Mouse (Mus musculus) kidney, postnatal 14 days (tissue): ENCODE measurements around the gene Slc1a4.

Experiments
- DNase-seq: peaks from one replicate; pipeline ENCODE4 v3.0.0; 2022; ENCODE audit warnings: mixed read lengths

Gene Slc1a4

GRCm38 (mm10) chr11:20332561-20333514 is at the start of gene Slc1a4:
Gene Slc1a4 (minus strand): TSS chr11:20332713.
- DNase-seq = peak; percentile 96

DNA sequence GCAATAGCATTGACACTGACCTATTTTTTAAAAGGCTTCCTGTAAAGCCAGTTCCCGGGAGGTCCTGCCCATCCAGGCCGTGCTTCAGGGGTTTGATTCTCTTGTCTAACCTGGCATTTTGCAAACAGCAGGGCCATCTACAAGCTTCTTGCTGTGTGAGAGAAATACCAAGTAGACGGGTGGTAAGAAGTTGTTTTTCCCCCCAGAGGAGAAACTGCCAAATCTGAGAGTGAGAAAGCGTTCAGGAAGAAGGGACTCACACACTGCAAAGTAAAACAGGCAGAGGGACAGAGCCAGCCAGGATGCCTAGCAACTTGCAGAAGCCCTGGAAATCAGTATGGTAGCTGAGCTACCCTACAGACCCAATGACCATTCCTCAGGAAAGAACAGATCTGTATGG is 47.6 kb upstream of the Slc1a4 start:
- no peak for DNase-seq

GRCm38 (mm10) chr11:20376642-20377041 is 44.1 kb upstream of the Slc1a4 start:
- no peak for DNase-seq

DNA sequence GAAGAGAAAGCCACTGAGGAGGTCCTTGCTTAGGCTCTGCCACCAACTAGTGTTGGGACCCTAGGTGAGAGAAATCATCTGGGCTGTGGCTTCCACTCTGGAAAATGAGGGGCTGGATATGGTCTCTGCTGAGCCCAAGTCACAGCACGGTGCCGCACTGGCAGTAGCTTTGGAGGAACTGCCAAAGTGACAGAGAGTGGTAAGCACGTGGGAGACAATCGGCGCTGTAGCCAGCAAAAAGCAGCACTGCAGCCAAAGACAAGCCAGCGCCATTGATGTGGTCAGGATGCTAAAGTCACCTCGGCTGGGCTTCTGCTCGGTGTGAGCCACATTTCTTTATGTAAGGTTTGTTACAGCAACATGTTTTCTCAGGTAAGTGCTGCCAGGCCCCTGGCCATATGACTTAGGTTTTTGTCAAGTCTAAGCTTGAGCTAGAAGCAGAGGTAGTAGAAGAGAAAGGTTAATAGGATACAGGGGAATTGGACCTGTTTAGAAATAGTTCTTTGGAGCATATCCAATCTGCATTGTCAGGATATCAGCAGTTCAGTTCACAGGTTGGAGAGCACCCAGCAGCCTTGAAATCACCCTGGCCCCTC is 40.2 kb upstream of the Slc1a4 start:
- DNase-seq = no peak

DNA sequence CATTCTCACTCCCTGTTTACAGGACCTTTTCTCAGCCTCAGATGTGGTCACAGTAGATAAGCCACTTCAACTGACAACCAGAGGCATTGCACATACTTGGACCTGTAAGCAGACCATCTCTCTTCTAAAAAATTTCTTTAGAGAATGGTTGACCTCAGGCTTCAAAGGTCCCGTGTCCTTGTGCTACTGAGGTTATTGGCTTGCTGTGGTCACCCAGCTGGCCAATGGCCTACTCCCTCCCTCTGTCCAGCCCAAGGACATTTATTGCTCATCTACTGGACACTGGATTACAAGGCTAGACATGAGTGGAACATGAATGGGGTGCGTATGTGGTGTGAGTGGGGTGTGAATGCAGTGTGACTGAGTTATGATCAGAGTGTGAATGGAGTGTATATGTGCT is 38.0 kb upstream of the Slc1a4 start:
- DNase-seq = no peak

DNA sequence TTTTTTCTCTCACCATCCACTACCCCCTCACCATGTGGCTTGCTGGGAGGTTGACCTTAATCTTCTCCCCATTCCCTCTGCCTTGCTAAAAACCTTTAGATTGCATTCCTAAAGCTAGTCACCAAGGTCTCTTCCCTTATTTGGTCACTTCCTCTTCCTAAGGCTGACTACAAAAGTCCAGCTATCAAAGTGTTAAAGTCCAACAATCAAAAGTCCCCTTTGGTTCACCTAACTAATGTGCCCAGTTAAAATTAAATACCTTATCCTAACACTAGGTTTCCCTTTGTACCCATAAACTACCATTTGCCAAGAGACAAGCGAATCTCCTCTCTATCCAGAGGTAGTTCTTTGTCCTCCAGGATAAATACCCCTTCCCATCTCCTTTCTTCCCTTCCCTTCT is 33.9 kb upstream of the Slc1a4 start:
- no peak for DNase-seq

- DNase-seq = no peak
These were observed 28.8 kb upstream of the Slc1a4 start for GRCm38 (mm10) chr11:20361354-20361753.

DNA sequence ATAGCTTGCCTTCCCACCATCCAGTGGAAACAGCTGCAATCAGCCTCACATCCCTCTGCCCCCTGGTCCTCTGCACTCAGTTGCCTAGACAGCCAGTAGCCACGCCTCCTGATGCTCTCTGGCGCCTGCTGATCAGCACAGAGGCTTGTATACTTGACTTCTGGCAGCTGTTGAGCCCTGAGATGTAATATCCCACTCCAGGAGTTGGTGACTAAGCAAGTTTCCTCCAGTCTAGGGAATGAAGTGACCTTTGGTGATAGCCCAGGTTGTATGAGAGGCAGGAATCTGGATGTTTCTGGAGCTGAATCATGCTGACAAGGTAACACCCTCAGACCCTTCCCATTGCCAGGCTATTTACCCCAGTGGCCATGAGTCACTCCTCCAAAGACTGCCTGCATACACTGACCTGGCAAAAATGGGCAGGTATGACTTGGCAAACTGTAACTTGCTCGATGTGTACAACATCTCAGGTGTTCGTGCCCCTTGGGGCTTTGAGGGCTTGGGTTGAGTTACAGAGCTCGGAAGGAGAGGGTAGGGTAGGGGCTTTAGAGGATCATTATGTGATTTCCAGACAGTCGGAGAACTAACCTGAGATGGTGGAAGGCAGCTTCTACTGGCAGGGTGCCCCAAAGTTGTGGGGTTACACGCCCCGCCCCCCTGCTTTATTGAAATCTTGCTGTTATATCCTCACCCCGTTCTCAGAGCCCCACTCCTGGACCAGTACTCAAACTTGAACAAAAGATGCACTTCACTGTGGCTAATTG is 25.4 kb upstream of the Slc1a4 start:
- peak; percentile 48 for DNase-seq

DNA sequence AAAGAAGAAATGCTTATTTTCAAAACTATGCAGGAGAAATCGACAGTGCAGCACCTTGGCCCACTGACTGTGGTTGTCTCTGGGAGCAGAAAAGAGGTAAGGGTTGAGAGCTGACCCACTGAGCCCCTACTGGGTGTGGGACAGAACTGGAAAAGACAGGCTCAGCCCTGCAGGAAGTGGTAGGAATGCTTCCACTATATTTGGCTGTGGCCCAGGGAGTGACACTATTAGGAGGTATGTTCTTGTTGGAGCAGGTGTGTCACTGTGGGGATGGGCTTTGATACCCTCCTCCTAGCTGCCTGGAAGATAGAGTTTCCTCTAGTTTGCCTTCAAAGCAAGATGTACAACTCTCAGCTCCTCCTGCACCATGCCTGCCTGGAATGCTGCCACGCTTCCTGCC is 16.0 kb upstream of the Slc1a4 start:
- no peak for DNase-seq

DNA sequence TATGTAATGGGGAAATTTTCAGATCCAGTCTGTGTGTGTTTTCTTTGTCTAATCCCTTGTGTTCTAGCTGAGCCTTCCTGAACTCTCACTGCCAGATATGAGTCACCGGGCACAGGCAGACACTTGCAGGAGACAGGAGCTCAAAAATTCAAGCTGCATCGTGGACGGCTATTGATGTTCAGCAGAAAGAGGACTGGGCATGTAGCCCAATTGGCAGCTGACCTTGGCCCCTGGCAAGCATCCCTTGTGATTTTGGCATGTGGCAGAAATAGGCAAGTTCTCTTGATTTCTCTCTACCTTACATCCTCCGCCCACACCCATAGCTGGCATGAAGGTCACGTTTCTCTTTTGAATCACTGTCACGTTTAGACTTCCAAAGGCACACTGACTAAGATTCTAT is 15.0 kb upstream of the Slc1a4 start:
- peak; percentile 24 for DNase-seq

DNA sequence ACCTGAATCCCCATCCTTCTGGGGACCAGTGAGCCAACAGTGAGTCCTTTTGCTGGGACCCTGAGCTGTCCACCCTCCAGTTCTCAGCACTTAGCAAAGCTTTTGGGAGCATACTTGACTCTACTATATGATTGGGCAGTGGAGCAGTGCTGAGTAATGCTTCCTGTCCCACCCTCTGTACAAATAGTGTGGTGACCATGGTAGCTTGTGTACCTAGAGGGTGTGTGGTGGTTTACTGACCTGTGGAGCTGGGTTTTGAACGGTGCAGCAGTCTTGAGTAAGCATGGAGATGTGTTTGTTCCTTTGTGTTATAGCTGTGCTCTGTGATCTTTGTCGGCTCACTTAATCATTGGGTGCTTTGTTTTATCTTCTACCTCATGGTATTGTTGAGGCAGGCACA is 13.9 kb upstream of the Slc1a4 start:
- no peak for DNase-seq

DNA sequence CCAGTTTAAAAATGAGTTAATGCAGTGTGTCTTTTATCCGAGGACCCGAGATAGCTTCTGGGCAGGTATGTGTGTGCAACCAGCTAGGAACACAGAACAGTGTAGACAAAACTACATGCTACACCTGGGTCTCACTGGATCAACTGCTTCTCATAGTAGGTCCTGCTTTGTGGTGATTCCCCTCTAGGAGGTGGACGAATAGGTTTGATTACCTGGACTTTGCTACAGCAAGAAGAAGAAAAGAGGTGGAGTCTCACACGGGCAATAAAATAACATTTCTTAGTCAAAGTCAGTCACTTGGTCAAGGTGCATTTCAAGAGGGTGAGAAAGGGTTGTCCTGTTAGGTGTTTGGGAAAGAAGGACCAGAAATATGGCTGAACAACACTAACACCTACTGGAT is 11.4 kb upstream of the Slc1a4 start:
- no peak for DNase-seq

DNA sequence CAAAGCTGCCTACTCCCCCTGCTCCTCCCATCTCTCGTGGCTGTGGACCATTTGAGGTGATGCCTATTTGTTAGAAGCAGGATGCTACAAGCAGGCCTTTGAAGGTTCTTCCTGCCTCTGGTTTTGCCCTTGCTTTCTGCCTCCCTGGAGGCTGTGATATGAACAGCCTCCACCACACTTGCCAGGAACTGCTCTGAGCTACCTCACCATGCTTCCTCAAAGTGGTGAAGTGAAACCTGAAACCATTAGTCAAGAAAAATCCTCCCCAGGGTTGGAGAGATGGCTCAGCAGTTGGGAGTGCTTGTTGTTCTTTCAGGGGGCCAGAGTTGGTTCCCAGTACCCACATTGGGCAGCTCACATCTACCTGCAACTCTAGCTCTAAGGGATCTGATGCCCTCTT is 9.1 kb upstream of the Slc1a4 start:
- DNase-seq = no peak

GRCm38 (mm10) chr11:20338703-20339102 is 6.2 kb upstream of the Slc1a4 start:
- no peak for DNase-seq

DNA sequence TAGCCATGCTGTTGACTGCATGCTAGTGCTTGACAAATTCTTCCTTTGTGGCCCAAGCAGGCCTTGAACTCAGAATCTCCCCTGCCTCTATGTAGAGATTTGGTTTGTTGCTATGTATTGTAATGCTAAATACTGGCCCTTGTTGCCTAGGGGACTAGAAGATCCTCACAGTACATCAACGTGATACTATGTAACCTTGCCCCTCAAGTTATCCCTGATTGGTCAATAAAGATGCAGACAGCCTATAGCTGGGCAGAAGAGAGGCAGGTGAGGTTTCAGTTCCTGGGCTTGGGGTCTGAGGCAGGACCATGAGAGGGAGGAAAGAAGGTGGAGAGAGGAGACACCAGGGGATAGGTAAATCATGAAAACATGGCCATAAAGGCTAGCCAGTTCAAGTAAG is 1.8 kb upstream of the Slc1a4 start:
- no peak for DNase-seq

- DNase-seq = peak; percentile 34
These were observed 599 bp downstream of the Slc1a4 start for GRCm38 (mm10) chr11:20331690-20332537.

DNA sequence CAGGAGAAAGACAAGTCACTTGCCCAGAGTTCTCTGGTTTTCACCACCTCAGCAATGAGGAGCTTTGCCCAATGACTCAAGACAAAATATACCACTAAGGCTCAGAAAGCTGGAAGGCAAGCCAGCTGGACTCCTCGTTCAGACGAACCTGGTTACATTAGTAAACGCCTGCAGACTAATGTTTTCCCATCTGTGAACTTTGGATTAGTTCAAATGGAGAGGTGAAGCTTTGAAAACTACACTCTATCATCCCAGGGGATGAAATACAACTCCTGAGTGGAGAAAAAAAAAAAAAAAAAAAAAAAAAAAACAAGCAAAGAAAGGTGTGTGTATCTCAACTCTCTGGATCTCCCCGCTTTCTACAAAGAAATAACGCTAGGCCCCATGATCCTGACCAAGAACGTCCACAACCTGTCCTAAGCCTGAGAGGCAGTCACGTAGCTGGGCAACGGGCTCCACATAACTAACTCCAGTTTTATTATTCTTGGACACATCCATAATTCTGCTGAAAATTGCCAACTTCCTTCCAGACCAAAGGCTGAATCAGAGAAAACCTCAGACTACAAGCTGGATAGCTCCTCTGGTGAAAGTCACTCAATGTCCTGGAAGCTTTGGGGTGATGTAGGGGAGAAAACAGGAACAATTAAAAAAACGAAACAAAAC is 1.4 kb downstream of the Slc1a4 start:
- DNase-seq = peak; percentile 4

GRCm38 (mm10) chr11:20329711-20330110 is 2.8 kb downstream of the Slc1a4 start:
- DNase-seq = no peak

DNA sequence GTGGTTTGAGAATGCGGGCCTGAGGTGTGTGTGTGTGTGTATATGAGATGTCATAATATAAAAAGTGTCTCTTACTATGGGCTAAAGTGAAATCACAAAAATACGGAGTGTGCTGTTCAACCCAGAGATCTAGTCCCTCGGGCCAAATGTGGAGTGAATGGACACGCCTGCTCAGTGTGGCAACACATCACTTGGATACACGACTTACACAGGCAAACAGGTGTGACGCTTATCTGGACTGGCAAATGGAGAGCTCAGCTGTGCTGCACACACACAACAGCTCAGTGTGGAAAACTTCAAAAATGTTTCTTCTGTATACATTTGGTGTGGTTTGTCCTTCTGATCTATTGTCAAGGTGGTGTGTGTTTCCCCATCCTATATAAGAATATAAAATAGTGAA is 3.7 kb downstream of the Slc1a4 start:
- DNase-seq = no peak

DNA sequence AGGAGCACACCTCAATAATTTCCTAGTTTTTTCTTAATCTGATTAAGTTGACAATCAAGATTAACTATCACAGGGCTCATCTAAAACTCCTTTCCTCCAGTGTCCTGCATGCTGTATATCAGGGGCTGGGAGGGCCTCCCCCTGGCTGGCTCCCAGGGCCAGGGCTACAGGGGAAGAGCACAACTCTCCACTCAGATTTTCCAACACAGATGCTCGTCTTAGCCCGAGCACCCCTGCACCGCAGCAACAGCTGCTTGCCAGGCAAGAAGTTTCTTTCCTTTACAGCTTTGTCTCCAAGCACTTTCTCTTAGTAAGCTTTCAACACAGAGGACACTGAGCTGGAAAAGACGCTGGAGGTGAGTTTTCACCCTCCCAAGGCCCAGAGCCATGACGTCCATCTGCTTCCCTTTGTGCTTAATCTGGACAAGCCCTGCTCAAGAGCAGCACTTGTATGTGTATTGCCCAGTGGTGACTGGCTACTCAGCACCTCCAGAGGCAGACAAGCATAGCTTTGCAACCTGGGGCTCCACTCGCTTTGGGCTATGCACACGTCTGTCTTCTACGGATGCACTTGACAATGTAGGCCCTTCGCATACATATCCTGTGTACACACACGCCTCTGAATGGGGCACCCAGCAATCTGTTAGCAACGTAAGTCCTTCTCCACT is 6.1 kb downstream of the Slc1a4 start:
- DNase-seq = no peak

GRCm38 (mm10) chr11:20325073-20325694 is 7.3 kb downstream of the Slc1a4 start:
- DNase-seq = no peak
